Mouse (Mus musculus) brain, embryonic 14.5 days (tissue): ENCODE data around the gene Abhd8.

ENCODE experiments used
- CTCF ChIP-seq: fragments of 200-500 bp; IDR thresholded peaks from 2 replicates; pipeline ENCODE4 v1.5.1; 2012; ENCODE audit warnings: inconsistent platforms, mild to moderate bottlenecking, moderate library complexity, borderline replicate concordance; ENCODE audit not compliant: insufficient read depth, insufficient read length; ENCODE audit errors: extremely low read depth
- POLR2A ChIP-seq: fragments of 200-500 bp; IDR thresholded peaks from 2 replicates; pipeline ENCODE4 v1.6.1; 2012; ENCODE audit warnings: mild to moderate bottlenecking, inconsistent platforms, borderline replicate concordance; ENCODE audit not compliant: poor library complexity, insufficient read depth, insufficient read length, severe bottlenecking; ENCODE audit errors: extremely low read depth

DNA sequence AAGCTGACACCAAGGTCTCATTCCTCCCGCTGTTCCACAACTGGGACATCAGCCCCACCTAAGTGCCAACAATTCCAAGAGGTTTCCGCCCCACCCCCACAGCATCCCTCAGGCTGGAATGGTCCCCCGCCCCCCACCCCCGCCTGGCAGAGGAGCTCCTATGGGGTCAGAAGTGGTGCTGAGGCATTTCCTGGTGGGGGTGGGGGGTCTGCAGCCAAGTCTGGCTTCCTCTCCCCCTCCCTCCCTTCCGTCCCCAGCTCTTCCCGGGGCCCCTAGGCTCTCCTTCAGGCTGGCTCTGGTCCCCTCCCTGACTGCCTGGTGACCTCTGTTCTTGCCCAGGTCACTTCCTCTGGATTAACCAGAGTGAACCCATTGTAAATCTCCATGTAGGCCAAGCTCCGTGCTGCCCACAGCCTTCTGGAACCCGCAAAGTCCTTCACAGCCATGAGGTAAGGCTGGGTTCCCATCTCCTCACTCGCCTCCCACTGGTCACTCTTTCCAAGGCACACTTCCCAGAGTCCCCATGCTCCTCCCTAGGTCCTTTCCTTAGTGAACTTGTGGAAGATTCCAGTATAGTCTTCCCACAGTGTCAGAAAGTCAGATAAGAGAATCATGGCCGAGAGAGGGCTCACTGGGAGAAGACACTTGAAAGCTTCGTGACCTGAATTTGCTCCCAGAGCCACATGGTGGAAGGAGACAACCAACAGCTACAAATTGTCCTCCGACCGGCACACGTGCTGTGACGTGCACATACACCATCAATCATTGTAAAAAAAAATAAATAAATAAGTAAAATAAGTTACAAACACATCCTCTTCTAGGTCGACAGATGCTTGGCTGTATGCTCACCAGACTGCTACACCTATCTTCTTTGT, 35.6 kb upstream of the Abhd8 start:
- TF ChIP-seq POLR2A: no peak
- TF ChIP-seq CTCF: no peak
